Mouse (Mus musculus) lung, adult 18-20 months (tissue): ENCODE measurements around the gene Mettl25.
A peak's percentile ranks its signal among the peaks of the same experiment; 100 is the strongest.

Experiments used
- DNase-seq, 2 experiments: peaks; one replicate each; pipeline ENCODE4 v3.0.0; 2022; ENCODE audit warnings: mixed read lengths in 2 of 2

Gene Mettl25

DNA sequence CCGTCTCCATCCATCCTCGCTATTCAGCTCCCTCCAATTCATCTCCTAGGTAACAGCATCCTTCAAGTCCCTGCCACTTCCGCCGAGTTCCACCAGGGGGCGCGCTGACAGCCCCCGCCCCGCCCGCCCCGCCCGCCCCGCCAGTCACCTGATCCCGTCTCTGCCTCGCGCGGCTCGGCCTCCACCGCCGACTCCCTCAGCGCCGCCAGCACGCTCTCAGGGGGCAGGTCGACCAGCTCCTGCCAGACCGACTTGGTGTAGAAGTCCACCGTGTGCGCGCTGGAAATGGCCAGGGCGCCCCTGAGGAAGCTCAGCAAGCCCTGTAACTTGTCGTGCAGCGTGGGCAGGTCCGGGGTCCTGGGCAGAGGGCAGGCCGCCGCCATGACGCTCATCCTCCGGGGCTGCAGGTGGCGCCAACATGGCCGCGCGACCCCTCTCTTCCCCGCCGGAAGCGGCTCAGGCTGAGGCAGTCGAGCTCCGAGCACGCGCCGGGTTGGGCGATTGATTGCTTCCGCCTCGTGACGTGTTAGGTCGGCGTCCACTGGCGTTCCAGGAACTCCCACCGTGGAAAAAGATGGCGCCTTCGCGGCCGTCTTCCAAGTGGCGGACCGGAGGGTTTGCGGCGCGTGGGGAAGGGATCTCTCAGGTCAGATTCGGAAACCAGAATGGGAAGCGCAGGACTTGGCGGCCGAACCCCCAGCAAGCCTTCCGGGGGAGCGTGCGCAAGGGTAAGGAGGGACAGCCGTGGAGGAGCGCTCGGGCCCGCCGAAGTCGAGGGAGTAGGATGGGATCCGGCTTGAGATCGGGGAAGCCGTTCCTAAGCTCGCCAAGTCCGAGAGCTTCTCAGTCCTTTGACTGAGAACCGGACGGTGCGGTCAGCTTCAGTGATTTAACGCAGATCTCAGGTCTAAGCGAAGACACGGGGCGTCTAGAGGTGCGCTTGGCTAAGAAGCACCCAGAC is at the start of gene Mettl25, which contains the start of gene Ccdc59:
Mettl25 (minus strand) TSS at position 453 of the 961 bp plus-strand sequence.
Ccdc59 (plus strand) TSS at position 140 of the 961 bp plus-strand sequence.
- peak; percentile 97 for DNase-seq

DNA sequence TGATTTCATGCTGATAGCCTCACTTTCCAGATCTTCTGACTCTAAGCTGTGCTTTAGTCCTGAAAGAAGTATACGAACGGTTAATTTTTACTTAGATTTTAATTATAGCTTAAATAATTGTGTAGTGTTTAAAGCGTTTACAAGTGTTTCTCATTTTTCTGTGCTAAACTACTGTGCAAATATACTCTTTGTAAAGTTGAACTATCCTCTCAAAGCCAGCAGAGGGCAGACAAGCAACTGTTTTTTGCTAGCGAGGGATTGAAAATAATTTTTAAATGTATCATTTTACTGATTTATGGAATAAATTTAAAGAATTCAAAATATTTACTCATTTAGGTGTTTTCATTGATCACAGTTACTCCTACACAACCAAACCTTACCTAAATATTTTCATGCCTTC is 26.1 kb upstream of the Mettl25 start:
- no peak for DNase-seq

DNA sequence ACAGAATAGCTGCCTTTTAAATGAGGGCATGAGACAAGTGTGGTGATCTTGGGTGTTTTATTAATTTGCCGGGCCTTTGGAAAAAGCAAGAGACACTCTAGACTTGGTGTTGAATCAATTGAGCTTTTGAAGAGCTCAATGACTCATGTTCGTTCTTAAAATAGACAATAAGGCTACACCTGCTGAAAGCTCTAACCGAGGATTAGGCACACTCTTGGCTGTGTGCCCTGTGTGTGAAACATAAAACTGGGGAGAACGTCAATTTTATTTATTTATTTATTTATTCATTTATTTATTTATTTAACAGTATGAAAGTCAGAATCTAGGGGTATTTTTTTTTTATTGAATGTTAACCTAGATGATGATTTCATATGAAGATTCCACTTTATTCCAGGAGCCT is 10.0 kb upstream of the Mettl25 start:
- no peak for DNase-seq

DNA sequence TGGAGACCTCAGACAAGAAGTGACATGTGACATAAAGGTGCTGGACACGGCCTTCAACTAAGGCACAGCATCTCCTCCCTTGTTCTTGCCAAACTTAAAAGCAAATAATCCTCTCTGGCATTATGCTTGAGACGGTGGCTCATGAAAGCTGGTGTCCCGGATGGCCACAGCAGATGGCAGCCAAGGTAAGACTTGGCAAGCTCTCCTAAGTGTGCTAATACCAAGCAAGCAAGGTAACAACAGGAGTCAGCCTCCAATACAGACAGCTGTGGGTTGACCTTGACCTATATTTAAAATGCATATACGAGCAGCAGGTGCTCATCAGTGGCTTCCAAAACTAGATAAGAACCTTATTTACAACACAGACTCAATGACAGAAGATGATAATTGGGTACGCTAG is 9.1 kb upstream of the Mettl25 start:
- DNase-seq = no peak

DNA sequence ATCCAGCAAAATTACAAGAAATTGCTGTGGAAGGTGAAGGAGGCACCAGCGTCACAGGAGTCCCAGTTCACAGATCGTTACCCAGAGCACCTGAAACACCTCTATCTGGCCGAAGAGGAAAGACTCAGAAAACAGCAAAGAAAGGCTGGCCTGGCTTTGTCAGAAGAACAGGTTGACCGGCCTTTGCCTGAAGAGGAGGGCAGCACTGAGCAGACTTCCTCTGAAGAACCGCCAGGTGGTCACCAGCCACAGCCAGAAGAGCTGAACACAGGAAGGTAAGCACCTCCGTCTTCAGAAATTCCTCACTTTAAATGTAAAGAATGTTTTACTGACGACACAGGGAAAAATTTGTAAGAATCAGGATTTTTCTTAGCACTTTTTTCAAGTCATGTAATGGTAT is 1.4 kb upstream of the Mettl25 start:
- no peak for DNase-seq

DNA sequence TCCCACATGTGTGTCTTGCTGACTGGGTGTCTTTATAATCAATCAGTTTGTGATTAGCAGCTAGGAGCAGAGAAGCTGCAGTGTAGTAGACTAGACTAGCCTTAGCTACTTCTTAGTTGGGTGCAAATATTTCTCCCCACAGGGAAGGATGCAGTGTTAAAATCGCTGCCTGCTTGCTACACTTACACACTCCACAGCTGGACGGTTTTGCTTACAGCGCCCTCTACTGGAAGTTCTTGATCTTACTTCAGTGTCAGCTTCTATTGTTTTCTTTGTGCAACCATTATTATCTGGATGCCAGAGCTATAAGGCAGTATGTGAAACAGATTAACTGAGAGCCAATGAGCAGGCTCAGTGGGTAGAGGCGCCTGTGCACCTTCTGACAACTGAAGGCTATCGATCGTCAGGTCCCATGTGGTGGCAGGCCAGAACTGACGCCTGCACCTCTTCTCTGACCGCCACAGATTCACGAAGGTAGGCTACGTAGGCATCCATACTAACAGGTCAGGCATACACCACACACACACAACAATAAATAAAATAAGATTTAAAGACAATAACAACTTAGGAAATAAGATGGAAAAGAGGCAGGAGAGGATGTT is 6.5 kb downstream of the Mettl25 start:
- peak in 1 of 2 experiments; percentile 4 for DNase-seq

DNA sequence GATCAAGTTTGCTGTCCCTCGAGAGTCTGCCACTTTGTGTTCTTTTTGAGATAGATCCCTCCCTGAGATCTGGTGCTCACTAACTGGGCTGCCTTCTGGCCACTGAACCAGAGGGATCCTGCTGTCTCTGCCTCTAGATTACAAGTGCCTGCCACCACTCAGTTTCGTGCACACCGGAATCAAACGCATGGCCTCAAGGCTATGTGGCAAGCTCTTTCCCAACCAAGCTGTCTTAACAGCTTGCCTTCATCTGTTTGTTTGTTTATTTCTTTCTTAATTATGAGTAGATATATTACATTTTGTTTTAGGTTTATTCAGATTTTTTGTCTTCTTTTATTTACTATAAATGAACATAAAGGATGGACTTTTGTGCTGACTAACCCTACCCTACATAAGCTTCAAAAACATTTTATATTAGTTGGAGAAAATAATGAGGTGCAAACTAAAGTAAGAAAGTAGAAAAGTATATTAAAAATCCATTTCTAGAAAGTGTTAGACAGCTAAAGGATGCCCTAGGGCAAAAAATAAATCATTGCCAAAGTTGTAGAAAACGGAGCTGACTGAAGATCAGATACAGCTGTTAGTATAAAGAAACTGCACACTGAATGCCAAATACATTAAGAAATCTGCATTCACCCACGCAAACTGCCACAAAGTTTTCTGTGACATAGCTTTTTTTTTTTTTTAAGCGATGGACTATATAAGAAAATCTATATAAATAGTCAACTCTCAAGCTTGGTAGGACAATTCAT is 34.7 kb downstream of the Mettl25 start:
- DNase-seq = no peak

DNA sequence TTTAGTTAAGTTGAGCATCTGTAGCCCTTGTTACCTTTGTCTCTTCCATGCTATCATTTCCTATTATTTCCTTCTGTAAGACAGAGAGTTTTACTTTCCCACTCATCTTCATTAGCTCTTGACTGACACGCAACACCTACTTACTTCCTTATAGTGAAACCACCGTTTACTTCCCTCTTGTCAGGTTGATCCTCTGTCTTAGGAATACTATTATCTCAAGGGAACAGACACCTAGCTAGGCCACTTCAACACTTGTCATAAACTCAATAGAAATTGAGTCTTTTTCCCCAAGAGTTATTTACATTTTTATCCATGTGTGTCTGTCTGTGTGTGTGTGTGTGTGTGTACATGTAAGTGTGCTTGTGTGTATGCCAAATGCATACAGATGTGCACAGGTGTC is 37.7 kb downstream of the Mettl25 start:
- DNase-seq = no peak

DNA sequence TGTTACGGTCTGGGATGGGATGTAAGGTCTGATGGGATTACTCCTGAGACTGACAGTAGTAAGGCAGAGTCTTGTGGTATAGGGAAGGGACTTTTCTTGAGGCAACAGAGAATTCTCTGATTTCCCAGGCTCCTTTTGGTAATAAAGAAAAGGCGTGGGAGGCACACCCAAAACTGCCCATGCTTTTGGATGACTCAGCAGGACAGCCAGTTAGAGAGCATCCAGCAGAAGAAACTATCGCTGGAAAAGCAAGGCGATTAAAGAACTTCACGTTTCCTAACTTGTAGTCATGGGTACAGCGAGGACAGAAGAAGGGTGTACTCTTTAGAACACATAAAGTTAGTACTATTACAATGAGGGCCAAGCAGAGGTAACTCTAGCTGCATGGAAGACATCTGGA is 39.0 kb downstream of the Mettl25 start:
- DNase-seq = no peak

DNA sequence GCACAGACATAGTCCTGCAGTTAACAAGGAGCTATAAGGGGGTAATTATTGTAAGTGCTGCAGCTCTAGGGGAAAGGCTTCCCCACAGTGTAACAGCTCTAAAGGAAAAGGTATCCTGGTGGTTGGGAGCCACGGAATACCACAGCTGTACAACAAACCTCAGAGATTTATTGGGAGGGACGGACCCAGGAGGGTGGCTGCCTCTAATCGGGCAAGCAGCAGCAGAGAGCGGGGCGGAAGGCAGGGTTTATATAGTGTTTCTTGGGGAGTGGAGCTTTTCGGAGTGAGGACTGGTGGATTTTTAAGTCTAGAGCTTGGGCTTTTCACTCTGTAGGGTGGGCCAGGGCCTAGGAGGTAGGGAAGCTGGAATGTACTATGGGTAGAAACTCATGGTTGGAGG is 40.0 kb downstream of the Mettl25 start:
- no peak for DNase-seq

DNA sequence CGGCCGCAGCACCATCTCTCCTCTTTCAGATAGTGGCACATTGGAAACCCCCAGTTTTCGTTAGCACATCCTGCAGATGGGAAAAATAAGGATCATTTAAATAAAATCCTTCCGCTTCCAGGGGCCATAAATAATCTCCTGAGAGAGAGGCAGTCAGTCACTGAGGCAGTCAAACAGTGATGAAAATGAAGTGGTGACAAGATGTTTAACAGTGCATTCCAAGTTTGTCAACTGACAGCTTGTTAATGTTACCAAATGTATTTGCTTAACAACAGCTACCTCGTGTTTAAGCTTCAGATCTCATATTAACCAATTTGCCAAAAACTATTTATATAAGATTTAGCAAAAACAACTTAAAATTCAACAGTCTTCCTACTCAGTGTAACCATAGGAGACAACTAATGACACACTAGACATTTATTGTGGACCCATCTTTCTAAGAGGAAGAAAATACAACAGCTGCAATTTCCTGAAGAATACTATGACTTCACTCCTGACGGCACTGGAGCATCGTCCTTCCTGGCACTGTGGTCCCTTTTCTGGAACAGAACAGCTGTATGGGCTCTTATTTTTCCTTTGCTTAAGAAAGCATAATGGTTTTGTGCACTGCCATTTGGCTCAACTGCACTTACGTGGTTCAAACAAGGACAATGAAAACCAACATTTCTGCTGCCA is 43.8 kb downstream of the Mettl25 start:
- DNase-seq = no peak

DNA sequence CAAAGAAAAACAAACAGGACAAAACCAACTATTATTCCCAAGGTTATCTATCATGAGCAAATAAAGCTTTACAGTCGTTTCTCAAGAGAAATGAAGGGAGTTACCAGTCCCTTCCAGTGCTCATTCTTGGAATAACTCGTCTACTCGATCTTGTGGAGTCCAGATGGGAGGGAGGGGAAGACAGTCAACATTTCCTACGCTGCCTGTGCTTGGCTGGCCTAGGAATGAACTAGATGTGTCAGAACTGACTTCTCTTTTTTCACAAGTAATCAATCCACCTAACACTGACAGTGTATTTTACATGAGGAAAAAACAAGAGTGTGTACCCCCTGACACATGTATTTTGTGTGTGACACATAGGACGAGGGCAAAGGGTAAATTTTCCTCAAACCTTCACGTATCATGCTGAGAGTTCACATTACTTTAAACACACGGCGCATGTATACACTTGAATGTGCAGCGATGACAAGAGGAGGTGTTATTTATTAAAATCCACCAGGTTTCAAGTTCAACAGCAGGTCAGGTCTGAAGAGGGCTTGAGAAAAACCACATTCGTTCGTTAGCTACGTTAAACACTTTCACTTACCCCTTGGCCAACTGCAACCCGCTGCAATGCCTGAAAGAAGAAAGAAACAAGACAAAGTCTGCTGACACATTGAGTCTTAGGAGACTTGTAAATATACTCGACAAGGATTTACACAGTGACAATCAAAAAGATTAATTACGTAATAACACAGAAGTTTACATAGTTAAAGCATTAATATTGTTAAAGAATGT is 47.2 kb downstream of the Mettl25 start:
- peak; percentile 10 to 52 for DNase-seq

DNA sequence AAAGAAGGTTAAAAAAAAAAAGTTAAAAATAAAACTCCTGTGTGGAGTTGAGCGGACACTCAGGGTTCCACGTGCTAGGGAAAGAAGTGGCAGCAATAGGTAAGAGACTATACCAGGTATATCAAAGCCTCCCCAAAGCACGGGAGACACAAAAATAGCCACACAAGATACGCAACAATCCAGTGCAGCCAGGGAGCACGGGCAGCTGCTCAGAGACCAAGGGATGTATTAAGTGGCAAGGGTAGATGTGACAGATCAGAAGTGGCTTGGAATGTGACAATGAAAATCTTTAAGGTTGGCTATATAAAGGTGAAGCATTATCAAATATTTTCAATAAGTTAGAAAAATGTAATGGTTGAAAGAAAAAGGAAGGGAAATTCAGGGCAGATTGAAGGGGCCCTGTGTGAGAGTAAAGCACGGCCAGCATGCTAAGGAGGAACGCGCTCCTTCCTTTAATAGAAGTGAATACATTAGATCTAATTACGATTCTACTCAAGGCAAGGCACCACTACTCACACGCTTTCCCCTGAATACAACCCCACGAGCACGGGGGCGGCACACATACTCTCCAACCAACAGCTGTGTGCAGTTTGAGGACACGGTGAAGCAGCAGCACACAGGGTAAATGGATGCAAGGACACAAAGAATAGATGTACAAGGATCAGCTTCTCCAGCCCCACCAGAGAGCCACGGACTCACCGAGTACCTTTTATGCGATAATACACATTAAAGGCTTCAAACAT is 52.3 kb downstream of the Mettl25 start:
- DNase-seq = no peak

DNA sequence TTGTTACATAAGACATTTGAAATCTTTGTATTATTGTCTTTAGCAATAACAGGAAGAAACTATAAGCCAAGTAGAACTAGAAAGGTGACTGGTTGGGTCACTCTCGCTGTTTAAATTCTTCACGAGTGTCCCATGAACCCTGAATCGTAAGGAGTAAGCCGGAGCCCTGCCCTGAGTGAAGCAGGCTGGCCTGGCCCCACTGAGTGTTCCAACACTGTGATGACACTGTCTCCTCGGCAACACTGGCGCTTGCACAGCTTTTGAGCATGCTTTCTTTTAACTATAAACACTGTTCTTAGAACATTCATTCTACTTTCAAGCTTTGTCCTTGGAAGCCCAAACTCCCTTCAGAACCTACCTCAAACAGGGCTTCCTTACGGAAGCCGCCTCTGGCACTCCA is 57.4 kb downstream of the Mettl25 start:
- DNase-seq = peak; percentile 41 to 62

DNA sequence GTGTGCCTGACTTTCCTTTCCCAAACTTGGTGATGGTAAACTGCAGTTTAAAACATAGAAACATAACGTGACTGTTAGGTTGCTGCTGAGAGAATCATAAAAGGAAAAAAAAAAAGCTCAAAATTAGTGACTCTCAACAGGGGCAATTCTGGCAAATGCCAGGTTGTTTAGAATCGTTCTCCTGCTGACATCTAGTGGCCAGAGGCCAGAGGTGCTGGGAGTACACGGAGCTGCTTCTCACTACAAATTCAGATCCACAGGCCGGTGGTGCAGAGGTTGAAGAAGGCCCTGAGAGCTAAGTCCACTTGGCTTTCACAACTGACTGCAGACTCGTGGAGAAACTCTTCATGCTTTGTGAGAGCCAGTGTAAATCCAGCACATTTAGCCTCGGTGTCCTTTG is 66.8 kb downstream of the Mettl25 start:
- peak; percentile 35 to 56 for DNase-seq

DNA sequence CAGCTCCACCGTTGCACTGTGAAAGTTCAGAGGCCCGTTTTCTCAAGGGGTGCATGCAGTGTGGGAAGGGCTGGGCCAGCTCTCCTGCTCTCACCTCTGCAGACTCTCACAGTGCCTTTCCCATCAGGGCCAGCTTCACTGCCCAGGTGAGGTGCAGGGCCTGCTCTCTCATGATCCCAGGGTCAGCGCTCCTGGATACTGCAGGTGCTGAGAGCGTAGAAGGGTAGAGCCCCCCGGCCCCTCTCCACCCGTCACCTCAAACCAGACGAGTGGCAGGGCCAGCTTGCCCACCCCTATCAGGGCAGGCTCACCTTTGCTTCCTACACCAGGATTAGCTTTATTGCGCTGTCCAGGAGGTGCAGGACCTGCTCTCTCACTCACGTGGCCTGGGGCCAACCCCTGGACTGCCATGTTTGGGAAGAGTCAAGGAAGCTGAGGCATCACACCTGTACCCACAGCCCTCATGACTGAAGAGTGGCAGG is 68.3 kb downstream of the Mettl25 start:
- no peak for DNase-seq

DNA sequence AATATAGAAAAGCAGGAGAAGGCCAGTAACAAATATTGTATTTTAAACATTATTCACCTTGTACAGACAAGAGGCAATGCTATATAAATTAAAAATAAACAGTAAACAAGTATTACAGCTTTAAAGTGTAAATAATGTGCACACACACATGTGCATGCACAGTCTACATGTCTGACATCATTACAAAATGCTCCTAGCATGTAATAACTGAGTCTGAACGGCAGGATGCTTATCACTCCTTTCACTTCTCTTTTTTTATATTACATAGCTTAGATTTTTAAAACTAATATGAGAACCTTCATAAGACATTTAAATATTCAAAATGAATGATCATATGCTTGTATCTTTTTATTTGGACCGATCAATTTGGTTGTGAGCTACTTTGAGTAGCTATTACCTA is 77.2 kb downstream of the Mettl25 start:
- DNase-seq = no peak

DNA sequence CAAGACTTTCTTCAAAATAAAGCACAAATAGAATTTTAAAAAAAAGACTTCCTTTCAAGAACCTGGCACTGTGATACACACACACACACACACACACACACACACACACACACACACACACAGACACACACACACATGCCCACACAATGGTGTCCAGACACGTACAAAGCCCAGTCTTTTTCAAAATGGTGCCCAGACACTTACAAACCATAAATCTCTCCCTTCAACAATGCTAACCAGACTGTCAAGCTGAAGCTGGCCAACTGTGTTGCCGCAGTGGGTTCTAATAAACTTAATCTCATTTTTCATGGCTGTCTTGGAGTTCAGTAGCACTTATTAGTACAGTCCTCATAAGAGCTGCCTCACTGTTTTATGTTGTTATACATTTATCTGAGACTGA is 80.7 kb downstream of the Mettl25 start:
- DNase-seq = no peak

DNA sequence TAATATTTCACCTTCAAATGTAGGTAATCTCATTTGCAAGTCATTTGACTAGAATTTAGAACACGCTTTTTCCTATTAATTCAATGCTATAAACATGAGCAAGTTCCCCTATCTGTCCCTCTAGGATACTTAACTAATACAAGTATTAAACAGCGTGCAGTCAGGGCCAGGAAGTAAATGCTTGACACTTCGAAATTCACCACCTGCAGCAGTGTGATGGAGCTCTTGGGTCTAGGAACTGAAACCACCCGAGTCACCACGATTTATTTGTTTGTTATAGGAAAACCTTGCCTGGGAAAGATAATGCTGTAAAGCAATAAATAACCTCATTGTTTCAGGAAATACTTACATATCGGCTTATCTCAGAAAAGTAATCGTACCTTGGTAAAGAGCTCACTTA is 81.1 kb downstream of the Mettl25 start:
- DNase-seq = no peak

DNA sequence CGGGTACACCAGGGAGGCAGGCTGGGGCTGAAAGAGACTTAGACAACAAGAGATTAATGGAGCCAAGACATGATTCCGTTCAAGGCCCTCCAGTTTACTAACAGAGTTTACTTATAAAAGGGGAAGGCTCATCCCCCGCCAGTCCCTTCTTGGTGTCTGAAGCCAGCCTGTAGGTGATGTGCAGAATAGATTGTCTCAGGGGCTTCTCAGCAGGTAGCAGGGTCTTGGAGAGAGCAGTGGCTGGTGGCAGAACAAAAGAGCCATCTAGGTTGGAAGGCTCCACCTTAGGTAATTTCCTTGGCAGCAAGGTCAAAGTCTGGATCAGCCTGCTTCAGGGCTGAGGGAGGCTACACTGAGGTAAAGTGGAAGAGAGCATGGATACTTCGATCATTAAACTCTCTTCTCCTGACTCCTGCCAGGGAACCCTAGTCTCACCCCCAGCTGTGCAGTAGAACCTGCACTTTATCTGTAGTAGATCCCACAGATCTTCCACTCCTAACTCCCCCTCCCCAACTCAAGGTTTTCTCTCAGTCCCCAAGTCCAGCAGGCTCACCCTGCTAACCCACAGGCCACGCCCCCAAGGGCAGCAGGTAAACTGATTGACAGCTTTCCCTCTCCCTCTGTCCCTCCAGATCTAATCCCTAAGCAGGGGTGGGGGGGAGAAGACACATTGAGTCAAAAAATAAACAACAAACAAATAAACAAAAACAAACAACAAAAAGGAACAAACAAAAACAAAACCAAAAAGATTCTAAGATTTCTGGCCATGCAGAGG is 87.2 kb downstream of the Mettl25 start:
- no peak for DNase-seq
